ENCODE assay signal across 8 mouse cellular contexts in the genomic region with DNA sequence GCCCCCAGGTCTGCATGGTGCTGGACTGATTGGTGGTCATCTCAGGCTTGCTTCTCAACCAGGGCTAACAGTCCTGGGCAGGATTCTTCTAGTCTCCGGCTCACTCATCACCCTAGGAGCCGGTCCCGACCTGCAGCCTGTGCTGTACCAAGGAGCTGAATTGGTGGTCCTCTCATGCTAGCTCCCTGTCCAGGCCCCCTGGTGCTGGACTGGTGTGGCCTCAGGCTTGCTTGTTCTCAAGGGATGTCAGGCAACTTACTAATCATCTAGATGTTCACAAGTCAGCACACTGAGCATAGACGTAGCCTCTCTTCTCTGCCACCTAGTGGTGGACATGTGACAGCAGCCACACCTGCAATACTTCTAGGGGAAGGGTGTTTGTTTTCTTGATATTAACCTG. TPM values are rescaled to one million over a fixed set of nuclear protein-coding genes. Genes with fewer than 3 reads are reported as not detected.
A peak's percentile ranks its signal among the peaks of the same experiment; 100 is the strongest.
DNase-seq lines count a peak whose midpoint lies in the region; ATAC-seq and TF ChIP-seq lines count a peak whose summit lies in the region.

No protein-coding gene starts in this region.

- no peak overlapping the region for H3K4me2 ChIP-seq in CH12.LX (ENCODE audit: insufficient read depth, low read depth, poor library complexity, severe bottlenecking)
- H3K4me2 ChIP-seq in hindbrain, embryonic 11.5 days (replicated peaks; ENCODE audit: low read depth, low read length) = no peak overlapping the region
- H3K4me2 ChIP-seq in liver, embryonic 11.5 days = no peak overlapping the region
- no peak overlapping the region for H3K4me2 ChIP-seq in neural tube, embryonic 11.5 days (ENCODE audit: low read depth)

- ATAC-seq in common myeloid progenitor, adult 5-6 weeks (replicated peaks; ENCODE audit: low read depth, poor library complexity, severe bottlenecking) = peak; percentile 81
- ATAC-seq in hindbrain, embryonic 11.5 days (ENCODE audit: low FRiP score) = peak; percentile 55
- ATAC-seq in liver, embryonic 11.5 days (replicated peaks; ENCODE audit: low FRiP score) = peak; percentile 59; the same call in 1 of the 2 replicates
- ATAC-seq in neural tube, embryonic 11.5 days (ENCODE audit: insufficient read depth, low FRiP score, low TSS enrichment) = peak; percentile 38; the same call in 1 of the 2 replicates

- H3K27ac ChIP-seq in CH12.LX (ENCODE audit: insufficient read depth, low read depth) = no peak overlapping the region
- H3K27ac ChIP-seq in hindbrain, embryonic 11.5 days (ENCODE audit: low read depth, low read length) = no peak overlapping the region
- no peak overlapping the region for H3K27ac ChIP-seq in liver, embryonic 11.5 days (ENCODE audit: low read depth, low read length)
- no peak overlapping the region for H3K27ac ChIP-seq in neural tube, embryonic 11.5 days (ENCODE audit: low read depth, low read length)

- H3K27me3 ChIP-seq in CH12.LX (replicated peaks) = no peaks in the 10 kb centered on the region
- H3K27me3 ChIP-seq in hindbrain, embryonic 11.5 days (ENCODE audit: control insufficient read depth, insufficient read depth, low read length) = no peaks in the 10 kb centered on the region
- no peaks in the 10 kb centered on the region for H3K27me3 ChIP-seq in liver, embryonic 11.5 days (replicated peaks; ENCODE audit: control insufficient read depth, insufficient read depth, low read length)
- no peaks in the 10 kb centered on the region for H3K27me3 ChIP-seq in neural tube, embryonic 11.5 days (ENCODE audit: control insufficient read depth, insufficient read depth, low read length)

- no peaks in the 10 kb centered on the region for H3K9me3 ChIP-seq in CH12.LX (replicated peaks; ENCODE audit: low read length)
- H3K9me3 ChIP-seq in hindbrain, embryonic 11.5 days (ENCODE audit: control insufficient read depth, low read length) = no peaks in the 10 kb centered on the region
- no peaks in the 10 kb centered on the region for H3K9me3 ChIP-seq in liver, embryonic 11.5 days (ENCODE audit: control insufficient read depth, low read length)
- no peaks in the 10 kb centered on the region for H3K9me3 ChIP-seq in neural tube, embryonic 11.5 days (ENCODE audit: control insufficient read depth, low read length)

- DNase-seq in heart, adult 18-20 months = peak; percentile 10 to 23
- DNase-seq in heart, adult 9 months (ENCODE audit: low spot score in 2 of 2) = no peak
- peak; percentile 67 for DNase-seq in CH12.LX (ENCODE audit: extremely low read depth)
- peak; percentile 52 for DNase-seq in hindbrain, embryonic 11.5 days (ENCODE audit: low spot score)
- no peak for DNase-seq in liver, embryonic 11.5 days (ENCODE audit: low spot score)
- DNase-seq in neural tube, embryonic 11.5 days (ENCODE audit: low spot score) = peak; percentile 50
- DNase-seq in urinary bladder, adult 18-20 months (ENCODE audit: low spot score in 2 of 2) = no peak

- H3K9ac ChIP-seq in CH12.LX (ENCODE audit: insufficient read depth, low read depth) = no peak overlapping the region
- no peak overlapping the region for H3K9ac ChIP-seq in hindbrain, embryonic 11.5 days (ENCODE audit: low read depth, low read length)
- no peak overlapping the region for H3K9ac ChIP-seq in liver, embryonic 11.5 days (ENCODE audit: low read depth, low read length)
- no peak overlapping the region for H3K9ac ChIP-seq in neural tube, embryonic 11.5 days (ENCODE audit: low read length)

- 67% methylated on average over 4 of the region's 4 CpGs for WGBS in hindbrain, embryonic 11.5 days
- WGBS in liver, embryonic 11.5 days = 57% methylated on average over 4 of the region's 4 CpGs
- WGBS in neural tube, embryonic 11.5 days = 74% methylated on average over 4 of the region's 4 CpGs

- no peak overlapping the region for H3K4me3 ChIP-seq in CH12.LX (replicated peaks in 1 of 3; ENCODE audit: low read depth in 2 of 3, low read length in 2 of 3, poor library complexity in 1 of 3)
- no peak overlapping the region for H3K4me3 ChIP-seq in hindbrain, embryonic 11.5 days (ENCODE audit: low read depth, low read length)
- H3K4me3 ChIP-seq in liver, embryonic 11.5 days (ENCODE audit: low read depth, low read length) = no peak overlapping the region
- no peak overlapping the region for H3K4me3 ChIP-seq in neural tube, embryonic 11.5 days (ENCODE audit: low read depth, low read length)

- TF ChIP-seq EP300 in CH12.LX (IDR thresholded peaks at IDR 0.05; ENCODE audit: low read length) = no peak

- TF ChIP-seq CTCF in CH12.LX (conservative IDR thresholded peaks at IDR 0.05 in 1 of 2, IDR thresholded peaks at IDR 0.05 in 1 of 2; ENCODE audit: low read depth in 2 of 2, low read length in 2 of 2) = peak; percentile 45 to 75

- dilution Hi-C loops in CH12.LX (cut with MboI; ENCODE audit: extremely low pct_ligation_motif_present, extremely low pct_unique_long_range_greater_than_20kb, low sequenced_read_pairs) = no loop called here

- H3K4me1 ChIP-seq in CH12.LX (ENCODE audit: control insufficient read depth in 1 of 2, insufficient read depth in 2 of 2) = peaks cover 10 to 48% of the 10 kb centered on the region in 2 experiments
- no peaks in the 10 kb centered on the region for H3K4me1 ChIP-seq in hindbrain, embryonic 11.5 days (replicated peaks; ENCODE audit: control insufficient read depth, insufficient read depth, low read length)
- H3K4me1 ChIP-seq in liver, embryonic 11.5 days (replicated peaks; ENCODE audit: control insufficient read depth, insufficient read depth, low read length) = no peaks in the 10 kb centered on the region
- H3K4me1 ChIP-seq in neural tube, embryonic 11.5 days (ENCODE audit: control insufficient read depth, insufficient read depth, low read length) = no peaks in the 10 kb centered on the region

- no peak for TF ChIP-seq POLR2A in CH12.LX (IDR thresholded peaks at IDR 0.05; ENCODE audit: low read depth, low read length)

- peak; percentile 36 for TF ChIP-seq RAD21 in CH12.LX (IDR thresholded peaks at IDR 0.05; ENCODE audit: low read depth, low read length)

- in situ Hi-C loops in CH12.LX (cut with MboI; ENCODE audit: low pct_ligation_motif_present, low pct_unique_long_range_greater_than_20kb, low sequenced_read_pairs) = no loop called here

- H3K79me2 ChIP-seq in CH12.LX (replicated peaks; ENCODE audit: control insufficient read depth, extremely low read depth, insufficient read depth, poor library complexity, severe bottlenecking) = no peaks in the 10 kb centered on the region

- no peaks in the 10 kb centered on the region for H3K36me3 ChIP-seq in CH12.LX (replicated peaks in 1 of 2; ENCODE audit: control insufficient read depth in 1 of 2, insufficient read depth in 1 of 2, low read length in 1 of 2)
- no peaks in the 10 kb centered on the region for H3K36me3 ChIP-seq in hindbrain, embryonic 11.5 days (ENCODE audit: control insufficient read depth, insufficient read depth, low read length)
- H3K36me3 ChIP-seq in liver, embryonic 11.5 days (ENCODE audit: control insufficient read depth, insufficient read depth, low read length) = no peaks in the 10 kb centered on the region
- no peaks in the 10 kb centered on the region for H3K36me3 ChIP-seq in neural tube, embryonic 11.5 days (ENCODE audit: control insufficient read depth, insufficient read depth, low read length)

TF ChIP-seq in CH12.LX, 34 proteins besides CTCF, POLR2A, EP300 and RAD21:
- TF ChIP-seq MYC (IDR thresholded peaks at IDR 0.05; ENCODE audit: low read depth, low read length) (0 out of 2 replicates have a peak, but pooled peaks have one; percentile 30), SMC3 (IDR thresholded peaks at IDR 0.05; ENCODE audit: low read depth, low read length) (peak; percentile 66), TCF12 (IDR thresholded peaks at IDR 0.05; ENCODE audit: low read depth, low read length) (no peak), MAX (IDR thresholded peaks at IDR 0.05; ENCODE audit: low read length) (peak; percentile 76), GABPA (IDR thresholded peaks at IDR 0.05; ENCODE audit: insufficient replicate concordance, low read depth, low read length) (no peak)

RNA-seq across cellular contexts. Expression of a gene that starts 9.6 kb away (rescaled TPM):
- total RNA-seq in heart, adult 18-20 months (2021) = 10 to 100 TPM; 25.1 to 31.4 TPM
- 44.3 and 50.3 TPM in 2 replicates for total RNA-seq in CH12.LX (2012; rRNA removed)
- 56.8 and 68.7 TPM in 2 replicates for total RNA-seq in CH12.LX (2014; rRNA removed)
- polyA plus RNA-seq in CH12.LX (2012; ENCODE audit: insufficient read length, low read depth) = 82.2 and 95.7 TPM in 2 replicates
- total RNA-seq in common myeloid progenitor, adult 5-6 weeks (2017) = 91.6 and 126 TPM in 2 replicates
- polyA plus RNA-seq in hindbrain, embryonic 11.5 days (2014; fragmentation: Nextera tagmentation; extraction: Ambion mirVana) = 63.6 and 73.6 TPM in 2 replicates
- 44.4 and 51.7 TPM in 2 replicates for polyA plus RNA-seq in liver, embryonic 11.5 days (2014; fragmentation: Nextera tagmentation; extraction: Ambion mirVana)
- 64.9 and 67.5 TPM in 2 replicates for polyA plus RNA-seq in neural tube, embryonic 11.5 days (2014; fragmentation: Nextera tagmentation; extraction: Ambion mirVana)

RNA-seq across cellular contexts. Expression of a gene that starts 57.6 kb away (rescaled TPM):
- 1 to 10 TPM in 1 of 2 experiments, under 1 TPM in 1; 0.99 to 1.1 TPM for total RNA-seq in heart, adult 18-20 months (2021)
- 0.08 TPM in 1 of 2 replicates, not detected in the other for total RNA-seq in CH12.LX (2012; rRNA removed)
- total RNA-seq in CH12.LX (2014; rRNA removed) = 0.24 and 0.34 TPM in 2 replicates
- 0.42 TPM in 1 of 2 replicates, not detected in the other for polyA plus RNA-seq in CH12.LX (2012; ENCODE audit: insufficient read length, low read depth)
- total RNA-seq in common myeloid progenitor, adult 5-6 weeks (2017) = not detected in 2 replicates
- 1.1 and 1.3 TPM in 2 replicates for polyA plus RNA-seq in hindbrain, embryonic 11.5 days (2014; fragmentation: Nextera tagmentation; extraction: Ambion mirVana)
- 3.4 and 4.6 TPM in 2 replicates for polyA plus RNA-seq in liver, embryonic 11.5 days (2014; fragmentation: Nextera tagmentation; extraction: Ambion mirVana)
- polyA plus RNA-seq in neural tube, embryonic 11.5 days (2014; fragmentation: Nextera tagmentation; extraction: Ambion mirVana) = 0.84 and 1.0 TPM in 2 replicates

Comparison
In these comparisons a context has a peak if more than half of its experiments do, and no peak if none do; other contexts are left out.
1. DNase-seq: peak in heart, adult 18-20 months (2 of 2), CH12.LX (single experiment), hindbrain, embryonic 11.5 days (single experiment) and neural tube, embryonic 11.5 days (single experiment); none in heart, adult 9 months (0 of 2), liver, embryonic 11.5 days (single experiment) and urinary bladder, adult 18-20 months (0 of 2).
2. Peak in every context shown above with its lines, with median percentiles within 50 percentile points of each other: ATAC-seq.